Mouse (Mus musculus) MEL (cell line): ENCODE results near the gene Zp1. TPM values are rescaled to one million over a fixed set of nuclear protein-coding genes. Genes with fewer than 3 reads are reported as not detected.

ENCODE experiments used
- DNase-seq: peaks from one replicate; pipeline ENCODE4 v3.0.0; 2011; ENCODE audit warnings: low read depth, low spot score
- H3K27ac ChIP-seq: 2 replicates; pipeline ENCODE4 v1.5.1; 2012; ENCODE audit warnings: low read depth, mild to moderate bottlenecking, control low read depth, low read length, moderate library complexity; ENCODE audit not compliant: control insufficient read depth
- H3K27me3 ChIP-seq, 2 experiments: fragments of 150-350 bp in 1 of 2; sonication (generic) in 1 of 2; 2 replicates each; pipeline ENCODE4 v1.6.1; 2012; ENCODE audit warnings: low read length in 2 of 2, mild to moderate bottlenecking in 2 of 2, improper control_type of control experiment in 1 of 2, moderate library complexity in 1 of 2; ENCODE audit not compliant: insufficient read depth in 2 of 2, control insufficient read depth in 1 of 2
- H3K36me3 ChIP-seq, 2 experiments: 2 replicates each; pipeline ENCODE4 v1.6.1; 2012 to 2014; ENCODE audit warnings: low read length in 2 of 2, improper control_type of control experiment in 1 of 2, inconsistent platforms in 1 of 2, mild to moderate bottlenecking in 1 of 2; ENCODE audit not compliant: insufficient read depth in 2 of 2, control insufficient read depth in 1 of 2
- H3K4me1 ChIP-seq, 2 experiments: fragments of 150-350 bp in 1 of 2; sonication (generic) in 1 of 2; 2 replicates each; pipeline ENCODE4 v1.6.1; 2012; ENCODE audit warnings: low read length in 2 of 2, improper control_type of control experiment in 1 of 2, mild to moderate bottlenecking in 1 of 2; ENCODE audit not compliant: insufficient read depth in 2 of 2, control insufficient read depth in 1 of 2
- H3K4me3 ChIP-seq, 2 experiments: fragments of 150-350 bp in 1 of 2; sonication (generic) in 1 of 2; 2 replicates each; pipeline ENCODE4 v1.5.1; 2012; ENCODE audit warnings: low read depth in 2 of 2, low read length in 2 of 2, mild to moderate bottlenecking in 2 of 2, moderate library complexity in 2 of 2, control low read depth in 1 of 2, improper control_type of control experiment in 1 of 2; ENCODE audit not compliant: control insufficient read depth in 1 of 2, insufficient read depth in 1 of 2
- H3K79me2 ChIP-seq: 2 replicates; pipeline ENCODE4 v1.6.1; 2012; ENCODE audit warnings: mild to moderate bottlenecking, low read length, moderate library complexity; ENCODE audit not compliant: control insufficient read depth, poor library complexity, insufficient read depth
- H3K9ac ChIP-seq: 2 replicates; pipeline ENCODE4 v1.6.1; 2012; ENCODE audit warnings: low read depth, mild to moderate bottlenecking, control low read depth, low read length, moderate library complexity; ENCODE audit not compliant: control insufficient read depth, poor library complexity, severe bottlenecking
- H3K9me3 ChIP-seq: fragments of 150-350 bp; sonication (generic); replicated peaks from 2 replicates; pipeline ENCODE4 v1.6.1; 2012; ENCODE audit warnings: mild to moderate bottlenecking, low read length, improper control_type of control experiment, moderate library complexity; ENCODE audit not compliant: insufficient read depth
- CHD1 ChIP-seq: IDR thresholded peaks from 2 replicates; pipeline ENCODE4 v1.6.1; 2012; ENCODE audit warnings: low read depth, mild to moderate bottlenecking, inconsistent platforms, low read length, improper control_type of control experiment
- CHD2 ChIP-seq: IDR thresholded peaks from 2 replicates; pipeline ENCODE4 v1.6.1; 2011; ENCODE audit warnings: low read length, improper control_type of control experiment
- CTCF ChIP-seq, 3 experiments: IDR thresholded peaks in 2 of 3; conservative IDR thresholded peaks in 1 of 3; 2 replicates each; pipeline ENCODE4 v1.5.1; 2011 to 2012; ENCODE audit warnings: low read length in 3 of 3, low read depth in 2 of 3, mild to moderate bottlenecking in 2 of 3, improper control_type of control experiment in 1 of 3, inconsistent platforms in 1 of 3, mixed read lengths in 1 of 3, moderate library complexity in 1 of 3; ENCODE audit not compliant: control insufficient read depth in 1 of 3, insufficient read depth in 1 of 3, poor library complexity in 1 of 3, severe bottlenecking in 1 of 3
- E2F4 ChIP-seq: IDR thresholded peaks from 2 replicates; pipeline ENCODE4 v1.6.1; 2011; ENCODE audit warnings: low read depth, low read length, improper control_type of control experiment, borderline replicate concordance
- ELF1 ChIP-seq: IDR thresholded peaks from 2 replicates; pipeline ENCODE4 v1.6.1; 2014; ENCODE audit warnings: low read depth, mild to moderate bottlenecking, inconsistent platforms, low read length, improper control_type of control experiment, moderate library complexity
- EP300 ChIP-seq, 2 experiments: IDR thresholded peaks; 2 replicates each; pipeline ENCODE4 v1.6.1; 2011; ENCODE audit warnings: improper control_type of control experiment in 2 of 2, low read length in 2 of 2, low read depth in 1 of 2, mild to moderate bottlenecking in 1 of 2
- ETS1 ChIP-seq: IDR thresholded peaks from 2 replicates; pipeline ENCODE4 v1.6.1; 2012; ENCODE audit warnings: low read depth, mild to moderate bottlenecking, inconsistent platforms, low read length, improper control_type of control experiment, moderate library complexity
- GATA1 ChIP-seq: IDR thresholded peaks from 2 replicates; pipeline ENCODE4 v1.6.1; 2011; ENCODE audit warnings: low read depth, low read length, improper control_type of control experiment
- HCFC1 ChIP-seq: IDR thresholded peaks from 2 replicates; pipeline ENCODE4 v1.6.1; 2012; ENCODE audit warnings: low read depth, mild to moderate bottlenecking, inconsistent platforms, low read length, improper control_type of control experiment, moderate library complexity
- KAT2A ChIP-seq: conservative IDR thresholded peaks from 2 replicates; pipeline ENCODE4 v1.6.1; 2012; ENCODE audit warnings: low read depth, low read length, improper control_type of control experiment, inconsistent platforms
- MAFK ChIP-seq: IDR thresholded peaks from 2 replicates; pipeline ENCODE4 v1.6.1; 2011; ENCODE audit warnings: low read depth, mild to moderate bottlenecking, low read length, improper control_type of control experiment, borderline replicate concordance
- MAX ChIP-seq: IDR thresholded peaks from 2 replicates; pipeline ENCODE4 v1.6.1; 2011; ENCODE audit warnings: low read length, improper control_type of control experiment
- MEF2A ChIP-seq: IDR thresholded peaks from 2 replicates; pipeline ENCODE4 v1.6.1; 2014; ENCODE audit warnings: low read depth, mild to moderate bottlenecking, inconsistent platforms, low read length, improper control_type of control experiment; ENCODE audit not compliant: poor library complexity, insufficient replicate concordance, severe bottlenecking; ENCODE audit errors: extremely low read depth
- MYB ChIP-seq: IDR thresholded peaks from 2 replicates; pipeline ENCODE4 v1.6.1; 2011; ENCODE audit warnings: mild to moderate bottlenecking, low read depth, low read length, improper control_type of control experiment
- POLR2AphosphoS2 ChIP-seq: IDR thresholded peaks from 2 replicates; pipeline ENCODE4 v1.6.1; 2011; ENCODE audit warnings: low read length, improper control_type of control experiment
- POLR2AphosphoS5 ChIP-seq: IDR thresholded peaks from 2 replicates; pipeline ENCODE4 v1.6.1; 2012; ENCODE audit warnings: low read depth, borderline replicate concordance, mild to moderate bottlenecking, inconsistent platforms, low read length, moderate library complexity, mixed read lengths
- RAD21 ChIP-seq: IDR thresholded peaks from 2 replicates; pipeline ENCODE4 v1.6.1; 2011; ENCODE audit warnings: mild to moderate bottlenecking, low read depth, low read length, improper control_type of control experiment
- RCOR1 ChIP-seq: IDR thresholded peaks from 2 replicates; pipeline ENCODE4 v1.6.1; 2012; ENCODE audit warnings: low read depth, mild to moderate bottlenecking, inconsistent platforms, low read length, improper control_type of control experiment
- SMC3 ChIP-seq: IDR thresholded peaks from 2 replicates; pipeline ENCODE4 v1.6.1; 2011; ENCODE audit warnings: low read depth, low read length, improper control_type of control experiment
- TAL1 ChIP-seq: IDR thresholded peaks from 2 replicates; pipeline ENCODE4 v1.6.1; 2012; ENCODE audit warnings: mild to moderate bottlenecking, inconsistent platforms, low read length, moderate library complexity, mixed read lengths
- TBP ChIP-seq: IDR thresholded peaks from 2 replicates; pipeline ENCODE4 v1.8.0; 2011; ENCODE audit warnings: low read depth, low read length, improper control_type of control experiment
- TCF12 ChIP-seq: IDR thresholded peaks from 2 replicates; pipeline ENCODE4 v1.6.1; 2014; ENCODE audit warnings: low read depth, mild to moderate bottlenecking, inconsistent platforms, low read length, improper control_type of control experiment, moderate library complexity
- UBTF ChIP-seq: IDR thresholded peaks from 2 replicates; pipeline ENCODE4 v1.6.1; 2012; ENCODE audit warnings: low read depth, mild to moderate bottlenecking, inconsistent platforms, low read length, improper control_type of control experiment, moderate library complexity, borderline replicate concordance; ENCODE audit not compliant: insufficient read depth
- USF1 ChIP-seq: IDR thresholded peaks from 2 replicates; pipeline ENCODE4 v1.6.1; 2014; ENCODE audit warnings: low read depth, mild to moderate bottlenecking, inconsistent platforms, low read length, improper control_type of control experiment, moderate library complexity
- ZC3H11A ChIP-seq: IDR thresholded peaks from 2 replicates; pipeline ENCODE4 v1.6.1; 2012; ENCODE audit warnings: low read depth, mild to moderate bottlenecking, inconsistent platforms, low read length, improper control_type of control experiment
- ZKSCAN1 ChIP-seq: IDR thresholded peaks from 2 replicates; pipeline ENCODE4 v1.6.1; 2012; ENCODE audit warnings: low read depth, mild to moderate bottlenecking, inconsistent platforms, low read length, improper control_type of control experiment, moderate library complexity
- ZMIZ1 ChIP-seq: IDR thresholded peaks from 2 replicates; pipeline ENCODE4 v1.6.1; 2012; ENCODE audit warnings: low read depth, mild to moderate bottlenecking, inconsistent platforms, low read length, improper control_type of control experiment, moderate library complexity
- ZNF384 ChIP-seq: IDR thresholded peaks from 2 replicates; pipeline ENCODE4 v1.6.1; 2012; ENCODE audit warnings: low read depth, mild to moderate bottlenecking, inconsistent platforms, low read length, improper control_type of control experiment
- polyA plus RNA-seq, 2 experiments: library from polyadenylated mRNA; stranded (reverse) in 1 of 2; unstranded in 1 of 2; fragments of >175 nt in 1 of 2; fragments of >200 nt in 1 of 2; gene quantifications; 2 replicates each; pipeline versions ENCODE4 v1.2.1 to v1.2.4; 2012; ENCODE audit warnings: low replicate concordance in 2 of 2, low read depth in 1 of 2; ENCODE audit not compliant: insufficient read length in 2 of 2, insufficient read depth in 1 of 2, missing spikeins in 1 of 2
- total RNA-seq: library from RNA; depleted of rRNA; stranded (reverse); fragments of 300-350 nt; gene quantifications from 2 replicates; pipeline ENCODE4 v1.2.3, GENCODE M21; 2012

The Zp1 gene
- total and polyA plus RNA-seq, 3 experiments: not detected

- TF ChIP-seq MEF2A: no peak
Measured at GRCm38 (mm10) chr19:10938771-10939170, 18.3 kb upstream of the Zp1 start (continued).

GRCm38 (mm10) chr19:10937110-10937563, 16.7 kb upstream of the Zp1 start, which contains the start of gene Ptgdr2:
Gene Ptgdr2, plus strand, starts transcription at chr19:10937160.
- 0 out of 4 replicates have a peak within 1 kb of the TSS, but pooled peaks of 1 of the 2 experiments have one; percentile 4 for H3K4me3 ChIP-seq
- TF ChIP-seq UBTF: no peak
- no peak for TF ChIP-seq SMC3
- TF ChIP-seq MAFK: no peak
- no peak for TF ChIP-seq KAT2A
- TF ChIP-seq E2F4: no peak
- TF ChIP-seq ZC3H11A: no peak
- TF ChIP-seq ZNF384: no peak
- TF ChIP-seq TAL1: 0 out of 2 replicates have a peak, but pooled peaks have one; percentile 20
- TF ChIP-seq RAD21: no peak
- TF ChIP-seq GATA1: peak; percentile 75
- TF ChIP-seq EP300 (IDR thresholded peaks at IDR 0.05; ENCODE audit: low read depth in 1 of 2, low read length in 2 of 2): peak; percentile 46 to 58; a peak in 3 of 4 replicates
- no peak for TF ChIP-seq ZKSCAN1
- TF ChIP-seq TCF12: 0 out of 2 replicates have a peak, but pooled peaks have one; percentile 35
- TF ChIP-seq, all 39 proteins: peak for 4
- Histone ChIP-seq H3K36me3 (peaks cover 0 to 20% of the 10 kb centered on the region in 2 experiments; a peak in 2 of 4 replicates), H3K4me1 (peaks cover 10 to 32% of the 10 kb centered on the region in 2 experiments), H3K27ac (peak within 1 kb of the TSS; percentile 54), H3K9me3 (no peaks in the 10 kb centered on the region), H3K27me3 (no peaks in the 10 kb centered on the region), H3K9ac (no peak within 1 kb of the TSS), H3K79me2 (no peaks in the 10 kb centered on the region)
- peak; percentile 74 for DNase-seq

- H3K79me2 ChIP-seq: no peaks in the 10 kb centered on the region
- peaks cover 0 to 20% of the 10 kb centered on the region in 2 experiments; a peak in 2 of 4 replicates for H3K36me3 ChIP-seq
- H3K27ac ChIP-seq: no peak overlapping the region
- H3K9me3 ChIP-seq: no peaks in the 10 kb centered on the region
- 0 out of 4 replicates have a peak, but pooled peaks cover 0 to 3% of the 10 kb centered on the region in 2 experiments for H3K27me3 ChIP-seq
- peaks cover 10 to 38% of the 10 kb centered on the region in 2 experiments for H3K4me1 ChIP-seq
- H3K9ac ChIP-seq: no peak overlapping the region
- DNase-seq: peak; percentile 24
- no peak overlapping the region for H3K4me3 ChIP-seq
- no peak for TF ChIP-seq CHD1
- TF ChIP-seq TCF12: no peak
- TF ChIP-seq MYB: no peak
- TF ChIP-seq TBP: no peak
- TF ChIP-seq ETS1: no peak
- TF ChIP-seq POLR2AphosphoS5: no peak
- no peak for TF ChIP-seq ZKSCAN1
- no peak for TF ChIP-seq POLR2AphosphoS2
- TF ChIP-seq MAFK: no peak
- TF ChIP-seq CTCF (IDR thresholded peaks at IDR 0.05 in 2 of 3, conservative IDR thresholded peaks at IDR 0.05 in 1 of 3; ENCODE audit: control insufficient read depth in 1 of 3, insufficient read depth in 1 of 3, low read depth in 2 of 3, low read length in 3 of 3, poor library complexity in 1 of 3, severe bottlenecking in 1 of 3): peak; percentile 30 to 46 (median 44); a peak in 5 of 6 replicates
- no peak for TF ChIP-seq ELF1
- TF ChIP-seq HCFC1: no peak
- TF ChIP-seq GATA1: no peak
- TF ChIP-seq ZNF384: no peak
- TF ChIP-seq ZMIZ1: no peak
- peak; percentile 1; the same call in 1 of the 2 replicates for TF ChIP-seq RAD21
- no peak for TF ChIP-seq RCOR1
- TF ChIP-seq USF1: no peak
- TF ChIP-seq MAX: no peak
- peak; percentile 15; the same call in 1 of the 2 replicates for TF ChIP-seq SMC3
- TF ChIP-seq TAL1: no peak
- TF ChIP-seq CHD2: no peak
Measured at GRCm38 (mm10) chr19:10936077-10936476, 15.6 kb upstream of the Zp1 start.
